Mouse (Mus musculus) adrenal gland, postnatal 14 days (tissue): ENCODE results near the gene Mga. TPM values are rescaled to one million over a fixed set of nuclear protein-coding genes. Genes with fewer than 3 reads are reported as not detected.
A peak's percentile ranks its signal among the peaks of the same experiment; 100 is the strongest.

Source experiments
- DNase-seq: peaks from one replicate; pipeline ENCODE4 v3.0.0; 2021; ENCODE audit warnings: mixed read lengths
- total RNA-seq: library from RNA; stranded (reverse); gene quantifications from 2 replicates; pipeline ENCODE4 v1.2.3, GENCODE M21; 2021

Mga gene
- total RNA-seq, 1 experiment from 2014 or later, result 46.9 TPM

- DNase-seq, result no peak
Observed at GRCm38 (mm10) chr2:119987441-119987840, 90.4 kb downstream of the Mga start.

GRCm38 (mm10) chr2:119988952-119989351, 91.9 kb downstream of the Mga start:
- no peak for DNase-seq

- DNase-seq, result no peak
Observed at GRCm38 (mm10) chr2:119990881-119991280, 93.9 kb downstream of the Mga start.

- DNase-seq, result no peak
Observed at GRCm38 (mm10) chr2:119992349-119992748, 95.3 kb downstream of the Mga start.

- DNase-seq, result no peak
Observed at GRCm38 (mm10) chr2:119993515-119993914, 96.5 kb downstream of the Mga start.

GRCm38 (mm10) chr2:119994839-119995238, 97.8 kb downstream of the Mga start:
- DNase-seq, result no peak

- DNase-seq, result no peak
Observed at GRCm38 (mm10) chr2:119995391-119996281, 98.6 kb downstream of the Mga start.

GRCm38 (mm10) chr2:119997354-119997753, 100.3 kb downstream of the Mga start:
- DNase-seq, result no peak

- DNase-seq, result no peak
Observed at GRCm38 (mm10) chr2:119999731-120000130, 102.7 kb downstream of the Mga start.

- peak; percentile 28 for DNase-seq
Observed at GRCm38 (mm10) chr2:120000882-120001584, 104.0 kb downstream of the Mga start.

GRCm38 (mm10) chr2:120001956-120002355, 104.9 kb downstream of the Mga start:
- DNase-seq, result no peak

- DNase-seq, result no peak
Observed at GRCm38 (mm10) chr2:120003970-120004369, 106.9 kb downstream of the Mga start.

- peak; percentile 39 for DNase-seq
Observed at GRCm38 (mm10) chr2:120006696-120007095, 109.7 kb downstream of the Mga start.

GRCm38 (mm10) chr2:120007680-120008210, 110.7 kb downstream of the Mga start:
- peak; percentile 68 for DNase-seq

- no peak for DNase-seq
Observed at GRCm38 (mm10) chr2:120008672-120009071, 111.6 kb downstream of the Mga start.

- DNase-seq, result peak; percentile 78
Observed at GRCm38 (mm10) chr2:120011462-120012200, 114.6 kb downstream of the Mga start.

GRCm38 (mm10) chr2:120012924-120013323, 115.9 kb downstream of the Mga start:
- peak; percentile 30 for DNase-seq

GRCm38 (mm10) chr2:120013831-120014486, 116.9 kb downstream of the Mga start:
- DNase-seq, result no peak

GRCm38 (mm10) chr2:120015882-120016281, 118.9 kb downstream of the Mga start:
- no peak for DNase-seq

- no peak for DNase-seq
Observed at GRCm38 (mm10) chr2:120017599-120017998, 120.6 kb downstream of the Mga start.
